Mouse (Mus musculus) testis, adult 2 months (tissue): ENCODE data around the gene Ube2u. TPM values are rescaled to one million over a fixed set of nuclear protein-coding genes. Genes with fewer than 3 reads are reported as not detected.

Experiments used
- H3K27ac ChIP-seq: fragments of 200-500 bp; 2 replicates; pipeline ENCODE4 v1.5.1; 2012; ENCODE audit warnings: low read depth, low read length; ENCODE audit not compliant: control insufficient read depth, insufficient read depth
- H3K27me3 ChIP-seq: fragments of 200-500 bp; 2 replicates; pipeline ENCODE4 v1.6.1; 2012; ENCODE audit warnings: mild to moderate bottlenecking, low read length, moderate library complexity; ENCODE audit not compliant: control insufficient read depth, insufficient read depth
- H3K36me3 ChIP-seq: fragments of 200-500 bp; 2 replicates; pipeline ENCODE4 v1.6.1; 2012; ENCODE audit warnings: mild to moderate bottlenecking, low read length; ENCODE audit not compliant: control insufficient read depth, insufficient read depth
- H3K4me1 ChIP-seq: fragments of 200-500 bp; 2 replicates; pipeline ENCODE4 v1.6.1; 2012; ENCODE audit warnings: low read length; ENCODE audit not compliant: control insufficient read depth, insufficient read depth
- H3K4me3 ChIP-seq: fragments of 200-500 bp; 2 replicates; pipeline ENCODE4 v1.5.1; 2012; ENCODE audit warnings: low read depth, mild to moderate bottlenecking, low read length, moderate library complexity, mixed read lengths; ENCODE audit not compliant: control insufficient read depth
- CTCF ChIP-seq: fragments of 200-500 bp; IDR thresholded peaks from 2 replicates; pipeline ENCODE4 v1.5.1; 2012; ENCODE audit warnings: low read depth, mild to moderate bottlenecking, inconsistent platforms, low read length, moderate library complexity; ENCODE audit not compliant: control insufficient read depth, insufficient read depth, insufficient replicate concordance
- POLR2A ChIP-seq: fragments of 200-500 bp; IDR thresholded peaks from 2 replicates; pipeline ENCODE4 v1.6.1; 2012; ENCODE audit warnings: low read depth, mild to moderate bottlenecking, inconsistent platforms, low read length, moderate library complexity; ENCODE audit not compliant: control insufficient read depth
- polyA plus RNA-seq: library from polyadenylated mRNA; depleted of rRNA; stranded (reverse); fragments of >200 nt; gene quantifications from 2 replicates; pipeline ENCODE4 v1.2.3, GENCODE M21; 2012

Ube2u gene
- polyA plus RNA-seq, 1 experiment = 33.9 TPM

GRCm38 (mm10) chr4:100526296-100526695 lies 47.6 kb downstream of the Ube2u start:
- Histone ChIP-seq H3K4me1 (no peaks in the 10 kb centered on the region; the same call in 1 of the 2 replicates), H3K27ac (no peak overlapping the region), H3K4me3 (no peak overlapping the region), H3K36me3 (no peaks in the 10 kb centered on the region), H3K27me3 (no peaks in the 10 kb centered on the region)
- TF ChIP-seq CTCF = no peak
- no peak for TF ChIP-seq POLR2A

- no peak overlapping the region for H3K4me3 ChIP-seq
These were observed 48.4 kb downstream of the Ube2u start for GRCm38 (mm10) chr4:100527086-100527485.

DNA sequence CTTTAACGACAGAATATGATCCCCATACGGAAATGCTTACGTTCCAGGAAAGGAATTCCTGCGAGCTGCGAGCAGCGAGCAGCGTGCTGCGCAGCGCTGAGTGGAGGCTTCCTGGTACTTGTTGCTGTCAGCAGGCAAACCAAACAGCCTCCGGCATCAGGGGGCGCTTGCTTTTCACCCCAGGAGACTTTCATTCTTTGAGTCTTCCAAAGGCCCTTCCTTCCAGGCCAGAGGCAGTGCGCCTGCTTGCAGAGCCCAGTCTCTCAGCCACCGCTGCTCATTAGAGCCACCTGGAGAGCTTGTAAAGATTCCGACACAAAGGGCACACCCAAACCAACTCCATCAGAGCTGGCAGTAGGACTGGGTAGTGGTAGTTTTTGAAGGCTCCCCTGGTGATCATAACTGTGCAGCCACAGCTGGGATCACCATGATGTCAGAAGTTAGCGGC lies 48.9 kb downstream of the Ube2u start:
- H3K36me3 ChIP-seq = no peaks in the 10 kb centered on the region; the same call in 1 of the 2 replicates
- no peaks in the 10 kb centered on the region; the same call in 1 of the 2 replicates for H3K4me1 ChIP-seq
- TF ChIP-seq POLR2A (no peak), CTCF (no peak)
- H3K4me3 ChIP-seq = no peak overlapping the region
- no peak overlapping the region for H3K27ac ChIP-seq
- H3K27me3 ChIP-seq = no peaks in the 10 kb centered on the region

More at GRCm38 (mm10) chr4:100527086-100527485, 48.4 kb downstream of the Ube2u start:
- H3K27me3 ChIP-seq = no peaks in the 10 kb centered on the region
- H3K4me1 ChIP-seq = no peaks in the 10 kb centered on the region; the same call in 1 of the 2 replicates
- no peak overlapping the region for H3K27ac ChIP-seq
- no peaks in the 10 kb centered on the region for H3K36me3 ChIP-seq
- TF ChIP-seq POLR2A = no peak

GRCm38 (mm10) chr4:100533607-100534006 lies 55.0 kb downstream of the Ube2u start:
- Histone ChIP-seq H3K27ac (no peak overlapping the region), H3K4me3 (no peak overlapping the region), H3K36me3 (no peaks in the 10 kb centered on the region; the same call in 1 of the 2 replicates), H3K4me1 (no peaks in the 10 kb centered on the region), H3K27me3 (no peaks in the 10 kb centered on the region)
- TF ChIP-seq POLR2A (no peak), CTCF (no peak)

DNA sequence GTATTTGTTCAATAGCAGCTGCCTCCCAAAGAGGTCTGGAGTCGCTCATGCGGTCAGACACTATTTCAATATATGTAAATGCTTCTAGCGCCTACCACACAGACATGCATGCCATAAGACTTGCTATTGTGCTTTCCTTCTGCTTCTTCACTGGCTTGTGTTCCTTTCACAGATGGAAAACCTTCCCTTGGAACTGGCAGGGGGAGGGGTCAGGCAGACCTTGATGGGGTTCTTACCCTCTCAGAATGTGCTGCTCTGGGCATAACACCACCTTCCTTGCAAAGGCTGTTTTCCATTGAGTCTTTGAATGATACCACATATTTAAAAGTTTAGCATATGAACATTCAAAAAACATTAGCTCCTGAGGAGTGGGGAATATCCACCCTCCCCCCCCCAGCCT lies 56.3 kb downstream of the Ube2u start:
- Histone ChIP-seq H3K4me3 (no peak overlapping the region), H3K27me3 (no peaks in the 10 kb centered on the region), H3K36me3 (no peaks in the 10 kb centered on the region; the same call in 1 of the 2 replicates), H3K27ac (no peak overlapping the region), H3K4me1 (no peaks in the 10 kb centered on the region)
- no peak for TF ChIP-seq CTCF
- TF ChIP-seq POLR2A = no peak

DNA sequence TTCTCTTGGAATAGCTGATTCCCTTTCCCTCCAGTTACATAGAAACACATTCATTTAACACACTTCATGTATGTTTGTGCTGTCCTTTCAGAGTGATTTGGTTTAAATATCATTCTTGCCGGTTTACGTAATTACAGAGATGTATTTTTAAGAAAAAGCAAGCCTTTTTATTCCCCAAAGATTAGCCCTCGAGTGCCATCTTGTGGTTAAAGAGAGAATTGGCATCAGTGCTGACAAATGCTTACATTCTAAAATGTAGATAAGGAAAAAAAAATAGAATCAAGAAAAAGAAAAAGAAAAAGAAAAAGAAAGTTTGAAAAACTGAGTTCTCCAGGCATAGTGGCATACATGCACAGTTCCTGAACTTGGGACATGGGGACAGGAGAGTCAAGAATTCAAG lies 59.2 kb downstream of the Ube2u start:
- Histone ChIP-seq H3K36me3 (no peaks in the 10 kb centered on the region), H3K4me3 (no peak overlapping the region), H3K4me1 (no peaks in the 10 kb centered on the region), H3K27me3 (no peaks in the 10 kb centered on the region), H3K27ac (no peak overlapping the region)
- TF ChIP-seq CTCF (no peak), POLR2A (no peak)

GRCm38 (mm10) chr4:100539483-100539882 lies 60.8 kb downstream of the Ube2u start:
- H3K36me3 ChIP-seq = no peaks in the 10 kb centered on the region
- no peak overlapping the region for H3K4me3 ChIP-seq
- H3K4me1 ChIP-seq = no peaks in the 10 kb centered on the region
- no peaks in the 10 kb centered on the region for H3K27me3 ChIP-seq
- TF ChIP-seq POLR2A (no peak), CTCF (no peak)
- H3K27ac ChIP-seq = no peak overlapping the region

DNA sequence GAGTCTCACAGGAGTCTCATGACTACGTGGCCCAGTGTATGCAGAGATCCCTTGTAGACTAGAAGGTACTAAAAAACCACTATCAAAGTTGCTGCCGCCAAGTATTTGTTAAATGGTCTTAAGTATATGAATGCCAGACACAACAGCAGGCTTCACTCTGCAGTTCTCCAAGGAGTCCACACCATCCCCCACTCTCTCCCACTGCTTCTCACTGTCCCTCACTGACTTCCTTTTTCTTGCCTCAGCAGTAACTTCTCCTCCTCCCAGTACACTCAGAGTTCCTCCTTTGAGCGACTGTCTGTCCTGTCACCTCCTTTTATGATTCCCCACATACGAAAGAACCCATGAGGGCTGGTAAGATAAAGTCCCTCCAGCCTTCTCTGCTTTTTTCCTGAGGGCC lies 69.3 kb downstream of the Ube2u start:
- Histone ChIP-seq H3K4me1 (no peaks in the 10 kb centered on the region), H3K27me3 (no peaks in the 10 kb centered on the region), H3K36me3 (no peaks in the 10 kb centered on the region), H3K27ac (no peak overlapping the region), H3K4me3 (no peak overlapping the region)
- TF ChIP-seq POLR2A (no peak), CTCF (no peak)
